Mouse (Mus musculus): ENCODE results near the gene Olfr1475.
"Not testable (repeated sequence)": the region's sequence is repeated elsewhere in the genome, so short reads cannot be mapped to it uniquely, and the experiment has no call there.

Olfr1475 gene

GRCm38 (mm10) chr19:13480096-13480495 lies at the start of gene Olfr1475:
Gene Olfr1475, minus strand, starts transcription at chr19:13480196.
- DNase-seq (ENCODE audit: low read depth, low spot score) = no peak

GRCm38 (mm10) chr19:13527613-13528012 lies 47.6 kb upstream of the Olfr1475 start, which contains the start of gene Olfr1480:
Gene Olfr1480, plus strand, starts transcription at chr19:13527913.
- no peak for DNase-seq (ENCODE audit: low read depth, low spot score)

- no peak for DNase-seq (ENCODE audit: low read depth, low spot score)
Observed at GRCm38 (mm10) chr19:13500246-13500645, 20.2 kb upstream of the Olfr1475 start, which contains the start of gene Olfr1477. Gene Olfr1477, plus strand, starts transcription at chr19:13500546.

GRCm38 (mm10) chr19:13469265-13469664 lies 10.7 kb downstream of the Olfr1475 start, which contains the start of gene Olfr1474:
Gene Olfr1474, plus strand, starts transcription at chr19:13469565.
- not testable (repeated sequence) for DNase-seq (ENCODE audit: low read depth, low spot score)

DNA sequence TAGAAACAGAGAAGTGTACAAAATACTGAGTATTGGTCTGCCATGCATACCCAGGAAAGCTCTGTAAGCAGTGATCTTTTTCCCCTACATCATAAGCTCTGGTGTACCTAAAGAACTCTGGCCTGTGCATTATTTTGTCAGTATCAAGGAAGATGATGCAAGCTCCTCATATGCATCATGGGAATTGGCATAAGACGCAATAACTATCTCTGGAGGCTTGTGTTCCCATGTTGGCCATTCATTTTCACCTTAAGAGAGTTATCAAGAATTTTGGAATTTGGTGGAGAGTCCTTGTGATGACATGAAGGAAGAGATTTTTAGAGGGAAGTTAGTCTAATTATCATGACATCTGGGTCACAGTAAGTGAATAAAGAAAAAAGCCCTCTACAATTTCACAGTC lies 24.0 kb downstream of the Olfr1475 start, which contains the start of gene Olfr1472:
Gene Olfr1472, minus strand, starts transcription at position 101 of the 400 bp plus-strand sequence.
- DNase-seq (ENCODE audit: low read depth, low spot score) = no peak

DNA sequence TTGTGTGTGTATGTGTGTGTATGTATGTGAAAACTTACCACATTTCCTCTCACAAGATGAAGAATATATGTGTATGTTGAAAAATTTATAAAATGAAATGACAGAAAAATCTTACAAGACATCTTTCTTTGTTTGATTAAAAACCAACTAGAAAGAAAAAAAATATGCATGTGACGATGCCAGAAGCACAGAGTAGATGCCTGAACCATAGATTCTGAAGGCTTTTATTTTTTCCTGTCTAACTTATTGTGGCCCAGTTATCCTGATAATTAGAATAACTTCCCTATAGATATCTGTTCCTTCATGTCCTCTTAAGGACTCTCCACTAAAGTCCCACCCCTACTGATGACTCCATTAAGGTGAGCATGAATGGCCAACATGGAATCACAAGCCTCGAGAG lies 36.9 kb downstream of the Olfr1475 start, which contains the start of gene Olfr1471:
Gene Olfr1471, plus strand, starts transcription at position 301 of the 400 bp plus-strand sequence.
- not testable (repeated sequence) for DNase-seq (ENCODE audit: low read depth, low spot score)
